Mouse (Mus musculus): ENCODE results near the gene Cers6. TPM values are rescaled to one million over a fixed set of nuclear protein-coding genes. Genes with fewer than 3 reads are reported as not detected.

Cers6 gene
- polyA plus RNA-seq, 1 experiment from 2014 or later: 34.6 TPM

GRCm38 (mm10) chr2:69115921-69116320 is 254.7 kb downstream of the Cers6 start:
- Histone ChIP-seq H3K9me3 (ENCODE audit: control insufficient read depth, low read length) (no peaks in the 10 kb centered on the region; the same call in 1 of the 2 replicates), H3K4me3 (ENCODE audit: low read depth, low read length) (no peak overlapping the region), H3K4me2 (ENCODE audit: low read depth, low read length, severe bottlenecking) (no peak overlapping the region), H3K9ac (ENCODE audit: low read length) (no peak overlapping the region), H3K27me3 (ENCODE audit: control insufficient read depth, insufficient read depth, low read length) (no peaks in the 10 kb centered on the region), H3K4me1 (replicated peaks; ENCODE audit: control insufficient read depth, insufficient read depth, low read length) (no peaks in the 10 kb centered on the region), H3K27ac (ENCODE audit: low read depth, low read length) (no peak overlapping the region), H3K36me3 (ENCODE audit: control insufficient read depth, insufficient read depth, low read length) (no peaks in the 10 kb centered on the region)
- WGBS: 91% methylated on average over 3 of the region's 3 CpGs
- DNase-seq (ENCODE audit: low spot score): no peak
- no peak for ATAC-seq (replicated peaks; ENCODE audit: low FRiP score)

DNA sequence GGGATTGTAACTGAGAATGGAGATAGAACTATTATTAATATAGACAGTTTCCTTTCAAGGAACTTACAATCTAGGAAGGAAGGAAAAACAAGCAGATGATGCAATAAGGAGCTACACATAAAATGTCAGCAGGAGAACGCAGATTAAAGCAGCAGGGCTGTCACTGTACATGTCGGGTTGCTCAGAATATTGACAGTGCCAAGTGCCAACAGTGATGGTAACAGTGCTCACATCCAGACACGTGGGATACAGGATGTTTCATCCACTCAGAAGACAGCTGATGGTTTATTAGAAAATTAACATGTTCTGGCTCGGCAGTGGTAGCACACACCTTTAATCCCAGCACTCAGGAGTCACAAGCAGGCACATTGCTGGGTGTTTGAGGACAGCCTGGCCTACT is 255.5 kb downstream of the Cers6 start:
- Histone ChIP-seq H3K9me3 (ENCODE audit: control insufficient read depth, low read length) (no peaks in the 10 kb centered on the region; the same call in 1 of the 2 replicates), H3K27me3 (ENCODE audit: control insufficient read depth, insufficient read depth, low read length) (no peaks in the 10 kb centered on the region), H3K36me3 (ENCODE audit: control insufficient read depth, insufficient read depth, low read length) (no peaks in the 10 kb centered on the region), H3K27ac (ENCODE audit: low read depth, low read length) (no peak overlapping the region), H3K4me3 (ENCODE audit: low read depth, low read length) (no peak overlapping the region), H3K4me1 (replicated peaks; ENCODE audit: control insufficient read depth, insufficient read depth, low read length) (no peaks in the 10 kb centered on the region), H3K4me2 (ENCODE audit: low read depth, low read length, severe bottlenecking) (no peak overlapping the region), H3K9ac (ENCODE audit: low read length) (no peak overlapping the region)
- ATAC-seq (replicated peaks; ENCODE audit: low FRiP score) (no peak), DNase-seq (ENCODE audit: low spot score) (no peak)
- WGBS: 84% methylated on average over 4 of the region's 4 CpGs

DNA sequence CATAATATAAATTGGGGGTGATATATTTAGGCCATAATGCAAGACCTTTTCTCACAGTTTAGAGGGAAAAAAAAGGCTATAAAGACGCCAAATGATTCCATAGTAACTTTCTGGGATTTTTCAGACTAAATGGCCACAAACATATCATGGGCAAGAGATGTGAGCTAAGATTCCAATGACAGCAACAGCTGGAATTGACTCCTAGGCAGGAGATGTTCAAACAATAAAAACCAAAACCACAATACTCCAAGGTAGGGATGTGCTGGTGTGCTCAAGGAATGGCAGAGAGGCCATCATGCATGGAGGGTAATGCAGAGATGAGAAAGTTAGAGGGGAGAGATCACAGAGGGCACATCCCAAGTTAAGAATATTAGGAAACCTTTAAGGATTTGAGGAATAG is 257.8 kb downstream of the Cers6 start:
- Histone ChIP-seq H3K27me3 (ENCODE audit: control insufficient read depth, insufficient read depth, low read length) (no peaks in the 10 kb centered on the region), H3K27ac (ENCODE audit: low read depth, low read length) (no peak overlapping the region), H3K9ac (ENCODE audit: low read length) (no peak overlapping the region), H3K36me3 (ENCODE audit: control insufficient read depth, insufficient read depth, low read length) (no peaks in the 10 kb centered on the region), H3K9me3 (ENCODE audit: control insufficient read depth, low read length) (no peaks in the 10 kb centered on the region; the same call in 1 of the 2 replicates), H3K4me1 (replicated peaks; ENCODE audit: control insufficient read depth, insufficient read depth, low read length) (no peaks in the 10 kb centered on the region), H3K4me2 (ENCODE audit: low read depth, low read length, severe bottlenecking) (no peak overlapping the region), H3K4me3 (ENCODE audit: low read depth, low read length) (no peak overlapping the region)
- DNase-seq (ENCODE audit: low spot score) (no peak), ATAC-seq (replicated peaks; ENCODE audit: low FRiP score) (no peak)
- WGBS: 90% methylated on average over 1 of the region's 1 CpGs

GRCm38 (mm10) chr2:69119718-69120117 is 258.5 kb downstream of the Cers6 start:
- no peak overlapping the region for H3K4me2 ChIP-seq (ENCODE audit: low read depth, low read length, severe bottlenecking)
- no peaks in the 10 kb centered on the region for H3K27me3 ChIP-seq (ENCODE audit: control insufficient read depth, insufficient read depth, low read length)
- no peak overlapping the region for H3K4me3 ChIP-seq (ENCODE audit: low read depth, low read length)
- H3K27ac ChIP-seq (ENCODE audit: low read depth, low read length): no peak overlapping the region
- 79% methylated on average over 2 of the region's 2 CpGs for WGBS
- ATAC-seq (replicated peaks; ENCODE audit: low FRiP score) (no peak), DNase-seq (ENCODE audit: low spot score) (no peak)
- H3K9me3 ChIP-seq (ENCODE audit: control insufficient read depth, low read length): no peaks in the 10 kb centered on the region; the same call in 1 of the 2 replicates
- H3K9ac ChIP-seq (ENCODE audit: low read length): no peak overlapping the region
- no peaks in the 10 kb centered on the region for H3K36me3 ChIP-seq (ENCODE audit: control insufficient read depth, insufficient read depth, low read length)
- no peaks in the 10 kb centered on the region for H3K4me1 ChIP-seq (replicated peaks; ENCODE audit: control insufficient read depth, insufficient read depth, low read length)

DNA sequence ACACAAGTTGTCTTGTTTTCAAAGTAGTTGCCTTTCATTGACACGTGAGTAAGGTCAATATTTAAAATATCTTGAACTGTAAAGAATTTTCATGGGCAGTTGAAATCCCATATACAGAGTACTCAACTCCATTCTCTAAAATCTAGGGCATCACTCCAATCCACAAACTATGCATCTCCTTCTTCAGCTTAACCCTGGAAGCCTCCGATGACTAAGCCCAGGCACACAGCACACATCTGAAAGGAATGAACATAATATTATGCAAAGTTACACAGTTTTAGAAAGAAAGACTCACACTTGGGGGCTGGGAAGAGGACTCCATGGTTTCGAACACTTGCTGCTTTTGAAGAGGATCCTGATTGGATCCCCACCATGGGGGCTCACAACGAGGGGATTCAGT is 260.4 kb downstream of the Cers6 start:
- no peak overlapping the region for H3K9ac ChIP-seq (ENCODE audit: low read length)
- no peaks in the 10 kb centered on the region for H3K36me3 ChIP-seq (ENCODE audit: control insufficient read depth, insufficient read depth, low read length)
- no peaks in the 10 kb centered on the region for H3K27me3 ChIP-seq (ENCODE audit: control insufficient read depth, insufficient read depth, low read length)
- WGBS: 83% methylated on average over 4 of the region's 4 CpGs
- H3K4me3 ChIP-seq (ENCODE audit: low read depth, low read length): no peak overlapping the region
- H3K4me1 ChIP-seq (replicated peaks; ENCODE audit: control insufficient read depth, insufficient read depth, low read length): no peaks in the 10 kb centered on the region
- no peak overlapping the region for H3K4me2 ChIP-seq (ENCODE audit: low read depth, low read length, severe bottlenecking)
- H3K27ac ChIP-seq (ENCODE audit: low read depth, low read length): no peak overlapping the region
- no peaks in the 10 kb centered on the region for H3K9me3 ChIP-seq (ENCODE audit: control insufficient read depth, low read length)
- DNase-seq (ENCODE audit: low spot score) (no peak), ATAC-seq (replicated peaks; ENCODE audit: low FRiP score) (no peak)

- ATAC-seq (replicated peaks; ENCODE audit: low FRiP score): peak; percentile 44; the same call in 1 of the 2 replicates
These were observed 264.2 kb downstream of the Cers6 start for GRCm38 (mm10) chr2:69125425-69125824.

GRCm38 (mm10) chr2:69128321-69128720 is 267.1 kb downstream of the Cers6 start:
- ATAC-seq (replicated peaks; ENCODE audit: low FRiP score): no peak
- 83% methylated on average over 7 of the region's 7 CpGs for WGBS

More at GRCm38 (mm10) chr2:69125425-69125824, 264.2 kb downstream of the Cers6 start:
- 56% methylated on average over 3 of the region's 3 CpGs for WGBS
- no peak overlapping the region for H3K4me3 ChIP-seq (ENCODE audit: low read depth, low read length)
- no peaks in the 10 kb centered on the region for H3K9me3 ChIP-seq (ENCODE audit: control insufficient read depth, low read length)
- no peak for DNase-seq (ENCODE audit: low spot score)
- no peak overlapping the region for H3K9ac ChIP-seq (ENCODE audit: low read length)
- no peak overlapping the region for H3K27ac ChIP-seq (ENCODE audit: low read depth, low read length)
- H3K27me3 ChIP-seq (ENCODE audit: control insufficient read depth, insufficient read depth, low read length): no peaks in the 10 kb centered on the region
- no peaks in the 10 kb centered on the region for H3K4me1 ChIP-seq (replicated peaks; ENCODE audit: control insufficient read depth, insufficient read depth, low read length)
- H3K4me2 ChIP-seq (ENCODE audit: low read depth, low read length, severe bottlenecking): no peak overlapping the region
- H3K36me3 ChIP-seq (ENCODE audit: control insufficient read depth, insufficient read depth, low read length): no peaks in the 10 kb centered on the region

GRCm38 (mm10) chr2:69128921-69129395 is 267.7 kb downstream of the Cers6 start:
- Histone ChIP-seq H3K9me3 (ENCODE audit: control insufficient read depth, low read length) (no peaks in the 10 kb centered on the region), H3K36me3 (ENCODE audit: control insufficient read depth, insufficient read depth, low read length) (no peaks in the 10 kb centered on the region), H3K27ac (ENCODE audit: low read depth, low read length) (no peak overlapping the region), H3K4me3 (ENCODE audit: low read depth, low read length) (no peak overlapping the region), H3K27me3 (ENCODE audit: control insufficient read depth, insufficient read depth, low read length) (no peaks in the 10 kb centered on the region), H3K4me2 (ENCODE audit: low read depth, low read length, severe bottlenecking) (no peak overlapping the region), H3K9ac (ENCODE audit: low read length) (no peak overlapping the region), H3K4me1 (replicated peaks; ENCODE audit: control insufficient read depth, insufficient read depth, low read length) (no peaks in the 10 kb centered on the region)
- ATAC-seq (replicated peaks; ENCODE audit: low FRiP score): peak; percentile 83
- 36% methylated on average over 10 of the region's 10 CpGs for WGBS
- DNase-seq (ENCODE audit: low spot score): peak; percentile 60

More at GRCm38 (mm10) chr2:69128321-69128720, 267.1 kb downstream of the Cers6 start:
- H3K27ac ChIP-seq (ENCODE audit: low read depth, low read length): no peak overlapping the region
- H3K9ac ChIP-seq (ENCODE audit: low read length): no peak overlapping the region
- no peaks in the 10 kb centered on the region for H3K4me1 ChIP-seq (replicated peaks; ENCODE audit: control insufficient read depth, insufficient read depth, low read length)
- H3K36me3 ChIP-seq (ENCODE audit: control insufficient read depth, insufficient read depth, low read length): no peaks in the 10 kb centered on the region
- no peak overlapping the region for H3K4me3 ChIP-seq (ENCODE audit: low read depth, low read length)
- no peaks in the 10 kb centered on the region for H3K27me3 ChIP-seq (ENCODE audit: control insufficient read depth, insufficient read depth, low read length)
- DNase-seq (ENCODE audit: low spot score): no peak
- H3K9me3 ChIP-seq (ENCODE audit: control insufficient read depth, low read length): no peaks in the 10 kb centered on the region
- no peak overlapping the region for H3K4me2 ChIP-seq (ENCODE audit: low read depth, low read length, severe bottlenecking)

DNA sequence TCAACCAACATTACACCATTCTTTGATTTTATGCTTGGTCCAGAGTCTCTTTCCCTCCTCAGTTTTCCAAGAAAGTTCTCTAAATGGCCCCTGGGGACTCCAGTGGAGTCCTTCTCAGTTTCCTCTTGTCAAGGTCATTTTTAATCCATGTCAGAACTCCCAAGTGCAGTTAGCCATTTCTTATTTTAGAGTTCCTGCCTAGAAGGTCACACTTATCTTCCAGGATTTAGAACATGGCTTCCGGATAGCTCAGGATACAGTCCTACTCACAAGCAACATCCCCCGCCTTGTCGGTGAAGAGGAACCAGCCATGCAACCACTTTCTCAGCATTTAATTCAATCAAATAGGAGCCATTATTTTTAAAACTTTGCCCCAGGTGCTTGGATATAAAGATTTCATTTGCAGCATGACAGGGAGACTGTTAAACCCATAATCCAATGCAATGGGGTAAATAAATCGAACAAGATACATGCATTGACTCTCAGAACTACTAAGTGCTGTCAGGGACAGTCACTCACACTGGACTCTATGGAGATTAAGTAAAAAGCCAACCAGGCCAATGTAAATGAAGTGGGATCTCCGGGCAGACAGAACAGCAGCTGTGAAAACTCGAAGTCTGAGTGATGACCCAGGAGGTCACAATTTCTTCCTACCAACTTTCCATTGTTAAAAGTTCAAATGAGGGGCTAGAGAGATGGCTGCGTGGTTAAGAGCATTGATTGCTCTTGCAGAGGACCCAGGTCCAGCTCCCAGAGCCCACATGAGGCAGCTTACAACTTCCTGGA is 268.4 kb downstream of the Cers6 start:
- no peak overlapping the region for H3K27ac ChIP-seq (ENCODE audit: low read depth, low read length)
- no peak overlapping the region for H3K9ac ChIP-seq (ENCODE audit: low read length)
- no peaks in the 10 kb centered on the region for H3K36me3 ChIP-seq (ENCODE audit: control insufficient read depth, insufficient read depth, low read length)
- H3K27me3 ChIP-seq (ENCODE audit: control insufficient read depth, insufficient read depth, low read length): no peaks in the 10 kb centered on the region
- no peaks in the 10 kb centered on the region for H3K4me1 ChIP-seq (replicated peaks; ENCODE audit: control insufficient read depth, insufficient read depth, low read length)
- no peak overlapping the region for H3K4me3 ChIP-seq (ENCODE audit: low read depth, low read length)
- ATAC-seq (replicated peaks; ENCODE audit: low FRiP score) (no peak), DNase-seq (ENCODE audit: low spot score) (no peak)
- H3K9me3 ChIP-seq (ENCODE audit: control insufficient read depth, low read length): no peaks in the 10 kb centered on the region
- 78% methylated on average over 7 of the region's 7 CpGs for WGBS
- H3K4me2 ChIP-seq (ENCODE audit: low read depth, low read length, severe bottlenecking): no peak overlapping the region

Data from forebrain, embryonic 11.5 days (tissue).